Mouse (Mus musculus): Measurements from ENCODE around the gene Micall1. TPM values are rescaled to one million over a fixed set of nuclear protein-coding genes. Genes with fewer than 3 reads are reported as not detected.

Gene Micall1
- polyA plus RNA-seq, 1 experiment from 2014 or later = 11.9 TPM

DNA sequence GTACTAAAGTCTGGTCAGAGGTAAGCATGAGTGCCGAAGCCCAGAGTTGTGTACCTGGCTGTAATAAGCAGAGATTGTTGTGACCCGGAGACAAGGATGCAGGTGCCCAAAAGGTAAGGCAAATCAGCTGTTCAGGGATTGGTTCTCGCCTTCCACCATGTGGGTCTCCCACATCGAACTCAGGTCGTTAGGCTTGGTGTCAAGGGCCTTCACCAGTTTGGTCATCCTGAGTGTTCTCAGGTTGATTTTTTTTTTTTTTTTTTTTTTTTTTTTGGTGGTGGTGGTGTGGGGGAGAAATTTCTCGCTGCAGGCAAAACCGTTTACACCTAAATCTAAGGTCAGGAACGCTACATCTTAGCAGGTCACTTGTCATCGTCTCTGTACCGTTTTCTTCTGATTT lies 34.3 kb upstream of the Micall1 start:
- no peak overlapping the region; the same call in 1 of the 2 replicates for H3K27ac ChIP-seq
- H3K36me3 ChIP-seq = peaks cover 30% of the 10 kb centered on the region
- ATAC-seq (ENCODE audit: insufficient read depth, low FRiP score, low read depth) = no peak
- H3K9me3 ChIP-seq = no peaks in the 10 kb centered on the region
- peaks cover 16% of the 10 kb centered on the region for H3K4me1 ChIP-seq
- 0 out of 2 replicates have a peak overlapping the region, but pooled peaks have one; percentile 19 for H3K9ac ChIP-seq
- peak overlapping the region; percentile 92 for H3K4me3 ChIP-seq (replicated peaks)
- H3K27me3 ChIP-seq (replicated peaks) = no peaks in the 10 kb centered on the region
- H3K4me2 ChIP-seq = peak overlapping the region; percentile 74
- 40% methylated on average over 10 of the region's 10 CpGs for WGBS

DNA sequence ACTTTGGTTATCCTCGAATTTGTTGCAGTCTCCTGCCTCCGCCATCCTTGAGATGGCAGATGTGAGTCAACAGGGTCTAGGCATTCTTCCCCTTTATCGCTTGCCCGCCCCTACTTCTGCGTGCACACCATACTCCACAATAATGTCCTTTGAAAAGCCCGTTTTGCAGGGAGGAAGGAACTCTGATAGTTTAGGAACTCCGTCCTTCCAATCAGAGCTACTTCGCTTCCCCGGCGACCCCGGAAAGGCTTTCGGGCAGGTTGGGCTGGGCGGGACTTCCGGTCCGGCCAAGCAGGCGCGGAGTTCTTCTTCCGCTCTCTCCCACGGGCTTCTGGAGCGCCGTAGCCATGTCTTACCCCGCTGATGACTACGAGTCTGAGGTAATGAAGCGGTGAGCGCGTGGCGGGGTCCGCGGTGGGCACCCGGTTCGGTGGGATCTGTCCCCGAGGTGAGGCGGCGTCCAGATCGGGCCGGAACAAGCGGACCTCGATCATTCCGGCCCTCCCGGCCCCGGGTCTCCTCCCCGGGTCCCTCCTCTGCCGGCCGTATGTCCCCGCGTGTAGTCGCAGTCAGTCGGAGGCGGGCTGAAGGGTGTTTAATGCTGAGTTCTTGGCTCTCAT lies 33.7 kb upstream of the Micall1 start, which contains the start of gene Eif3l:
Gene Eif3l, plus strand, starts transcription at position 267 of the 620 bp plus-strand sequence.
- no peaks in the 10 kb centered on the region for H3K9me3 ChIP-seq
- peak within 1 kb of the TSS; percentile 79 for H3K27ac ChIP-seq
- WGBS = under 1% methylated on average over 49 of the region's 49 CpGs
- ATAC-seq (ENCODE audit: insufficient read depth, low FRiP score, low read depth) = peak; percentile 86; the same call in 1 of the 2 replicates
- peaks cover 16% of the 10 kb centered on the region for H3K4me1 ChIP-seq
- H3K36me3 ChIP-seq = peaks cover 35% of the 10 kb centered on the region
- peak within 1 kb of the TSS; percentile 92 for H3K4me3 ChIP-seq (replicated peaks)
- no peaks in the 10 kb centered on the region for H3K27me3 ChIP-seq (replicated peaks)
- H3K4me2 ChIP-seq = peak within 1 kb of the TSS; percentile 74
- peak within 1 kb of the TSS; percentile 81 for H3K9ac ChIP-seq

DNA sequence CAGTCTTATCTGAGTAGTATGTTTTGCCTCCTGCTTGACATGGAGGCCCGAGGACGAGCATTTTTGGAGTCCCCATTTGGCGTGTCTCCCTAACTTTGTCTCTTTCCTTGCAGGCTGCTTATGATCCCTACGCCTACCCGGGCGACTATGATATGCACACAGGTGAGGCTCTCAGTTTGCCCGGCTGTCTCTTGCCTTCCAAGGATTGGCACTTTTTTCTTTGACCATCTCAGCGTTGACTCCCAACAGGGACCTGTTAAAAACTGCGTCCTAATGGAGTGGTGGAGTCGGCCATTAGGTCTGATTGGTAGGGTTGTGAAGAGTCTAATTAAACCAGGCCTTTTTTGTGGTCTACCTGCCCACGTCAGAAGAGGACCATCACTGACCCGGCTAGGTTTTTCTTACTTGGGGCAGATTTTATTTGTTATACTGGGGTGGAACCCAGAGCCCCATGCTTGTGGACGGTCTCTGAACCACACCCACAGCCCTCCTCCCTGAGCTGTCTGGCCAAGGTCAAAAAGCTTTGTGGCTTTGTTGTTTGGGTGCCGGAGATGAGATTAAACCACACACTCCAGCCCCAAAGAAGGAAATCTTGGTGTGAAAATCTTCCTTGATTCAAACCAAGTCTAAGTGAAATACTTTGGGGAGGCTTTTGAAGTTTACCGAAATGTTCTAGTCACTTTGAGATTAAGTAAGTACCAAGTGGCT lies 32.9 kb upstream of the Micall1 start:
- WGBS = 29% methylated on average over 15 of the region's 15 CpGs
- H3K9me3 ChIP-seq = no peaks in the 10 kb centered on the region
- H3K4me3 ChIP-seq (replicated peaks) = peak overlapping the region; percentile 92
- H3K4me1 ChIP-seq = peaks cover 16% of the 10 kb centered on the region
- no peak for ATAC-seq (ENCODE audit: insufficient read depth, low FRiP score, low read depth)
- no peaks in the 10 kb centered on the region for H3K27me3 ChIP-seq (replicated peaks)
- H3K36me3 ChIP-seq = peaks cover 40% of the 10 kb centered on the region
- peak overlapping the region; percentile 79; the same call in 1 of the 2 replicates for H3K27ac ChIP-seq
- peak overlapping the region; percentile 81 for H3K9ac ChIP-seq
- H3K4me2 ChIP-seq = peak overlapping the region; percentile 74

DNA sequence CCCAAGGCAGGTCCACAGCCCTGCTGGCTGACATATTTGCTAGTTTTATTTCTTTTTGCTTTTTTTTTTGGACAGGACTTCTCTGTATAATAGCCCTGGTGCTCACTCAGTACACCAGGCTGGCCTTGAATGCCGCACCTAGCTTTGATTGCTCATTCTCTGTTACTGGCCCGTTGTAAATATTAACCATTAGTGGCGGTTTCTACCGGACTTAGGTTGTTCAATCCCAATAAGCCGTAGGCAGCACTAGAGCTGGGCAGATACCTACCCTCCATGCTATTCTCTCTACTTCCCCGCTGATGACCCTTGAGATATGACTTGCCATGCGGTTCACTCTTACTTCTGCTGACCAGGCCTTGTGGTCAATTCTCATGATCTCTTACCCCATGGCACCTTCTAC lies 29.1 kb upstream of the Micall1 start:
- WGBS = 84% methylated on average over 7 of the region's 7 CpGs
- H3K4me1 ChIP-seq = peaks cover 12% of the 10 kb centered on the region
- H3K36me3 ChIP-seq = peaks cover 77% of the 10 kb centered on the region
- no peak overlapping the region for H3K4me3 ChIP-seq (replicated peaks)
- H3K4me2 ChIP-seq = no peak overlapping the region
- no peak for ATAC-seq (ENCODE audit: insufficient read depth, low FRiP score, low read depth)
- H3K27ac ChIP-seq = no peak overlapping the region
- H3K27me3 ChIP-seq (replicated peaks) = no peaks in the 10 kb centered on the region
- no peaks in the 10 kb centered on the region for H3K9me3 ChIP-seq
- H3K9ac ChIP-seq = no peak overlapping the region

DNA sequence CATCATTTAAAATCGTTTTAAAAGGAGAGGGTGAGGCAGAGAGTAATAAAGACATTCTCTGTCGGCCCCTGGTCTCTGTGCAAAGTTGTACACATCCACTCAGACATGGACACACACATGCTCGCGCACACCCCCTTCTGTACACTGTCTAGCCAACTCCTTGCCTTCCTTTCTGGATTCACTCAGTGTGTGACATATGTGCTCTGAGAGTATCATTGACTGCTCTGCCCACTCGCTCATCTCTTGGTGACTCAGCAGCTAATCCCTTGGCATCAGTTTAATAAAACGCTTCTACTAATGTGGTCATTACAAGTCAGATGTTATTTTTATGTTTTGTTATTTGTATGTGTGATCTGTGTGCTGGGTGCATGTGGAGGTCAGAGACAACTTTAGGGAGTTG lies 16.4 kb upstream of the Micall1 start:
- H3K27me3 ChIP-seq (replicated peaks) = no peaks in the 10 kb centered on the region
- H3K36me3 ChIP-seq = peaks cover 47% of the 10 kb centered on the region
- H3K4me3 ChIP-seq (replicated peaks) = no peak overlapping the region
- no peak for ATAC-seq (ENCODE audit: insufficient read depth, low FRiP score, low read depth)
- peak overlapping the region; percentile 67; the same call in 1 of the 2 replicates for H3K27ac ChIP-seq
- H3K9me3 ChIP-seq = no peaks in the 10 kb centered on the region
- 75% methylated on average over 6 of the region's 6 CpGs for WGBS
- H3K4me2 ChIP-seq = no peak overlapping the region
- H3K9ac ChIP-seq = no peak overlapping the region
- H3K4me1 ChIP-seq = peaks cover 16% of the 10 kb centered on the region

DNA sequence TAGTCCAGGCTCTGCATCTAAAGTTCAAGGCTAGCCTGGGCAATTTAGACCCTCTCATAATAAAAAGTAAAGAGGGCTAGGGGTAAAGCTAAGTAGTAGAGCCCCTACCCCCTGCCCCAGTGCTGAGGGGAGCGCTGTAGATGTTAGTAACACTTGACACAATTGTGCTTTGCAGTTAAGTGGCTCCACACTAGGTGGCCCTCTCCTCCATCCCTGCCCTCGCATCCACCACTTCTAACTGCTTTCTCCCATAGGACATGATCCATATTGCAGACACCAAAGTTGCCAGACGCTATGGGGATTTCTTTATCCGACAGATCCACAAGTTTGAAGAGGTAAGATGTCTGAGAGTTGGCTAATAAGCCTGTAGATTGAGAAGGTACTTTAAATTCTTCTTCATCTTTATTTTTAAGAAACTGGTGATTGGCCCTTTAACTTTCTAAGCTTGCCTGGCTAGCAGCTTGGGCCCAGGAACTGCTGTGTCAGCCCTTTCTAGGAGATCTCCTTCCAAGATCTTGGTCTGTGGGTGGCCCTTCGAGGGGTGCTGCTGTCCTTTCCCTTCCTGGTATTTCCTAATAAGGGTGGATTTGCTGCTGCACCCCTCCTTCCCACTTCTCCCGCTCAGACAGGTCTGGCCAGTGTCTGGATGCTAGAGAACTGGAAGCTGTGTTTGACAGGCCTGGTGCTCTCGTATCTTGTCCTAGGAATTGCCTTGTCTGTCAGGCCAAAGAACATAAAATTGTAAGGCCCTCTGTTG lies 15.4 kb upstream of the Micall1 start:
- Histone ChIP-seq H3K27me3 (replicated peaks) (no peaks in the 10 kb centered on the region), H3K4me1 (peaks cover 25% of the 10 kb centered on the region), H3K36me3 (peaks cover 41% of the 10 kb centered on the region), H3K9ac (no peak overlapping the region), H3K9me3 (no peaks in the 10 kb centered on the region), H3K27ac (peak overlapping the region; percentile 67), H3K4me2 (no peak overlapping the region), H3K4me3 (replicated peaks) (no peak overlapping the region)
- peak; percentile 45; the same call in 1 of the 2 replicates for ATAC-seq (ENCODE audit: insufficient read depth, low FRiP score, low read depth)
- WGBS = 51% methylated on average over 7 of the region's 7 CpGs

DNA sequence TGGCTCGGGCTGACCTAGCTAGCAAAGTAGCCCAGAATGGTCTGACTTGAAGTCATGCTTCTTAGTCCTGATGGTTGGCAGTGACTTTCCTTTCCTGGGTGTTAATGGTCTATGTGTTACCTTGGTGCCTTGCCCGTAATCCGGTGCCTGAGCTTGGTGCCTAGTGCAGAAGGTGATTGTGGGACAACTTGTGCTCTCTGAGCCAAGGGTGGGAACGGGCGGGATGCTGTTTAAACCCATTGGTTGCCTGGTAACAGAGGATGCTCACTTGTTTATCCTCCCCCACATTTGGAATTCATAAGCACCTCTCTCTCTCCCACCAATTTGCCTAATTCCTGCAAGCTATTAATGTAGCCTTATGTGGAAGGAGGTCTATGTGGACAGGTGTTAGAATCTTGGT lies 13.2 kb upstream of the Micall1 start:
- Histone ChIP-seq H3K27me3 (replicated peaks) (no peaks in the 10 kb centered on the region), H3K4me2 (no peak overlapping the region), H3K36me3 (peaks cover 25% of the 10 kb centered on the region), H3K4me1 (peaks cover 34% of the 10 kb centered on the region), H3K9me3 (no peaks in the 10 kb centered on the region), H3K4me3 (replicated peaks) (no peak overlapping the region), H3K9ac (no peak overlapping the region), H3K27ac (no peak overlapping the region)
- ATAC-seq (ENCODE audit: insufficient read depth, low FRiP score, low read depth) = no peak
- 88% methylated on average over 5 of the region's 5 CpGs for WGBS

DNA sequence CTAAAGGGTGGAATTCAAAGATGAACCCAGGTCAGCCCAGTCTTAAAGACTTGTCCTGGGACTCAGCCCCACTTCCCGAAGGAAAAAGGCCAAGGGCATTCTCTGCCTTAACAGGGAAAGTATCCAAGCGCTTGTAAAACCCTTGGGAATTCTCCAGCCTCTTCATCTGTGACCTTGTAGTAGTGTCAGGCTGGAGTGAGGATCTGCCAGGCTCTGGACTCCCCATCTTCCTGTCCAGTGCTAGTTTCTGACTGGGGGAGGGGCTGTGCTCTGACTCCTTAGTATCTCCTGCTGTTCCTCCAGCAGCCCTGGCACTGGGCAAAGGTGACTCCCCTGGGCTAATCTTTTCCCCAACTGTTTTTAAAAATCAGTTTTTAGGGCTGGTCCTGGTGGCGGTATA lies 12.1 kb upstream of the Micall1 start:
- H3K27ac ChIP-seq = peak overlapping the region; percentile 88
- peaks cover 38% of the 10 kb centered on the region for H3K4me1 ChIP-seq
- no peak overlapping the region for H3K4me2 ChIP-seq
- H3K27me3 ChIP-seq (replicated peaks) = no peaks in the 10 kb centered on the region
- WGBS = 46% methylated on average over 3 of the region's 3 CpGs
- no peaks in the 10 kb centered on the region for H3K9me3 ChIP-seq
- ATAC-seq (ENCODE audit: insufficient read depth, low FRiP score, low read depth) = no peak
- no peak overlapping the region for H3K4me3 ChIP-seq (replicated peaks)
- H3K36me3 ChIP-seq = peaks cover 21% of the 10 kb centered on the region
- no peak overlapping the region for H3K9ac ChIP-seq

DNA sequence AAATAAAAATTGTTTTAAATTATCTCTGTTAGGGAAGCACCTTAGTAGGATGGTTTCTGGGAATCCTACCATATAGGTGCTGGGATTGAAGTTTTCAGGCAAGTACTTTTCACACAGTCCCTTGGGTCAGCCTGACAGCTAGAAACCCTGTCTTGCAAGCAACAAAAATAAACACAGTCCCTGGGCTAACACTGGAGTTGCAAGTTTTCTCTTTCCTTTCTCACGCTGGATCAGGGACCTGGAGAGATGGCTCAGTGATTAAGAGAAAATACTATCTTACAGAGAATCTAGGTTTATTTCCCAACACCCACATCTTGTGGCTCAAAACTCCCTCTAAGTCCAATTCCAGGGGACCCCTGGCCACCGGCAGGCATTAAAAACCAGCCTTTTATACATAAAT lies 11.6 kb upstream of the Micall1 start:
- 20% methylated on average over 2 of the region's 2 CpGs for WGBS
- Histone ChIP-seq H3K27me3 (replicated peaks) (no peaks in the 10 kb centered on the region), H3K4me1 (peaks cover 35% of the 10 kb centered on the region), H3K36me3 (peaks cover 16% of the 10 kb centered on the region), H3K9me3 (no peaks in the 10 kb centered on the region), H3K9ac (no peak overlapping the region), H3K4me2 (peak overlapping the region; percentile 6; the same call in 1 of the 2 replicates), H3K27ac (peak overlapping the region; percentile 88), H3K4me3 (replicated peaks) (no peak overlapping the region)
- ATAC-seq (ENCODE audit: insufficient read depth, low FRiP score, low read depth) = no peak

DNA sequence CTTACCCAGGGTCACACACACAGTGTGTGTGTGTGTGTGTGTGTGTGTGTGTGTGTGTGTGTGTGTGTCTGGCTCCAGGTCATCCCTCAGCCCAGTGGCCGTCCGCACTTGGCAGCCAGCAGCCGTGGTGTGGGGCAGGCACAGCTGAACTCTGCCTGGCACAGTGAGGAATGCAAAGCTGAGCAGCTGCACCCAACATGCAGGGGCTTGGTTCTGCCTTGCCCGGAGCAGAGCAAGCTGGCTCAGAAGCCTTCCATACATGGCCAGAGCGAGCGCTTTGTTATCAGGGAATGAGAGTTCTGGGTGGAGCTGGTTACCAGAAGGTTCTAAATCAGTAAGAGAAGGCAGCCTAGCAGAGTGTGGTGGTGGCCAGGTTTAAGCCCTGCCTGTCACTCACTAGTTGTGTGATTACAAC lies 11.1 kb upstream of the Micall1 start:
- Histone ChIP-seq H3K36me3 (peaks cover 15% of the 10 kb centered on the region), H3K4me3 (replicated peaks) (no peak overlapping the region), H3K27ac (peak overlapping the region; percentile 88), H3K27me3 (replicated peaks) (no peaks in the 10 kb centered on the region), H3K9ac (no peak overlapping the region), H3K4me2 (peak overlapping the region; percentile 6), H3K4me1 (peaks cover 33% of the 10 kb centered on the region), H3K9me3 (no peaks in the 10 kb centered on the region)
- ATAC-seq (ENCODE audit: insufficient read depth, low FRiP score, low read depth) = peak; percentile 58
- 15% methylated on average over 6 of the region's 6 CpGs for WGBS

DNA sequence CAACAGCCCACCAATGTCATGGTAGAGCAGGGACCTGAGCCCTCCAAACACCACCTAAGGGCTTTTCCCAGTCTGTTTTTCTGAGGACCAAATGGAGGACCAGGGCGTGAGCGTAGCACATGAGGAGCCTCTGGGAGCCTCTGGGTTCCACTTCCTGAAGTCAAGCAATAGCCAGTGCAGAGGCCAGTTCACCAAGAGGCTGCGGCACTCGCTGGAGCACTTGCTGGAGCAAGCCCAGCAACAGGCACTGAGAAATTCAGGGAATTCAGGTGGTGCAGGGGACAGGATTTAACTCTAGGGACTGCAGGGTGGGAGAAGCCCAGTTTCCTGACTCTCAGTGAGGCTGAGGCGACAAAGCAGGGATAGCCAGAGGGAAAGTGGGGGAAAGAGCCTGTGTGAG lies 10.5 kb upstream of the Micall1 start:
- Histone ChIP-seq H3K4me3 (replicated peaks) (no peak overlapping the region), H3K4me1 (peaks cover 32% of the 10 kb centered on the region), H3K27ac (peak overlapping the region; percentile 88), H3K9me3 (no peaks in the 10 kb centered on the region), H3K9ac (no peak overlapping the region), H3K36me3 (peaks cover 14% of the 10 kb centered on the region), H3K27me3 (replicated peaks) (no peaks in the 10 kb centered on the region), H3K4me2 (0 out of 2 replicates have a peak overlapping the region, but pooled peaks have one; percentile 6)
- 62% methylated on average over 5 of the region's 5 CpGs for WGBS
- ATAC-seq (ENCODE audit: insufficient read depth, low FRiP score, low read depth) = no peak

DNA sequence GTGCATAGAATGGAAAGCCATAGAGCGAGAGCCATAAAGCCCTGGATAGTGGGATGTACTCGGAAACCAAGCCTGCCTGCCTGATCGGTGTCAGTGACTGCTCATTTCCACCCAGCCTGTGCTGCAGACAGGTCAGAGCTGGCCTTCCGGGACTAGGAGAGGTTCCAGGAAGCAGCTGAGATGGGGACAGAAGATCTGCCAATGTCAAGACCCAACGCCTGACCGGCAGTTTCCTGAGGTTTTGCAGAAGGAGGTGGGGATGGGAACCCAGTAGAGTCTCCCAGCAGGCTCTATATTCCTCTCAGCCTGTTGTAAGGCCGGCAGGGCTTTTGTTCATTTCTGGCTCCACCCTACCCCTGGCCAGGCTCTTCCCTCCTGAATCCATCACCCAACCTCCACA lies 9.8 kb upstream of the Micall1 start:
- no peaks in the 10 kb centered on the region for H3K9me3 ChIP-seq
- peaks cover 32% of the 10 kb centered on the region for H3K4me1 ChIP-seq
- no peaks in the 10 kb centered on the region for H3K27me3 ChIP-seq (replicated peaks)
- H3K4me3 ChIP-seq (replicated peaks) = no peak overlapping the region
- no peak overlapping the region for H3K9ac ChIP-seq
- 55% methylated on average over 7 of the region's 7 CpGs for WGBS
- peaks cover 8% of the 10 kb centered on the region for H3K36me3 ChIP-seq
- peak overlapping the region; percentile 88 for H3K27ac ChIP-seq
- no peak overlapping the region for H3K4me2 ChIP-seq
- ATAC-seq (ENCODE audit: insufficient read depth, low FRiP score, low read depth) = no peak
